Mouse (Mus musculus) heart, postnatal 0 days (tissue): ENCODE measurements around the gene Lurap1.

ENCODE experiments used
- CTCF ChIP-seq: IDR thresholded peaks from 2 replicates; pipeline ENCODE4 v1.5.1; 2016; ENCODE audit warnings: antibody characterized with exemption, control low read depth, low read depth
- EP300 ChIP-seq: IDR thresholded peaks from 2 replicates; pipeline ENCODE4 v1.6.1; 2016; ENCODE audit warnings: antibody characterized with exemption, low read depth

DNA sequence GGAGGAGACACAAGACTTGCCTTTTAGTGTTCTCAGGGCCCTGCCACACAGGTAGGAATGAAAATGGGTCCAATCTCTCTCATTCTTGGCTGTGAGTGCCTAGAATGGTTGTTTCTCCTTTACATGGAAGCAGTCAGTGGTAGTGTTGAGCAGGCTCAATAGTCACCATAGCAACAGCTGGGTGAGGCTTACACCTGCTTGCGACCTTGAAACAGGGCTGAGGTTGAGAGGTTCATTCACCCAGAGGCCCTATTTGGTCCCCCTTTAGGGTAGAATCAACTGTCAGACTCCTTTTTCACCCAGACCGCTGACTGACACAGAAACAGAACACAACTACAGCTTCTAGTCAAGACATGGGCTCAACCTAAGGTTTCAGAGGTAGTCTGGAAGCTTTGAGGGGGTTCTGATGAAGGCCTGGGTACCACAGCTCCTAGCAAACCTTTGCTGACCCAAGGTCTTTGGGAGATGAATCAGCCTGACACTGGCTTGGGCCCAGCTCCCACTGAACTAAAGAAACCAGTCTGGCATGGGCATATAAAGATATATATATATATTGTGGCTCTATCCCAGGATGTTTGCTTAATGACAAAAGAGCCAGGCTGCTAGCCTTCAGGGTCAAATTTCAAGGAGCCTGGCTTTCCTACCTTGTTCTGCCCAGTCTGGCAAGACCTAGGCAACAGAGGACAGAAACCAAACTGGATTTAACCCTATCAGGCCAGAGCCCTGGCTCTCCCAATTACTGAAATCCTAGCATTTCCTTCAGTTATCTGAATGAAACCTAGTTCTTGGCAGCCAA is 13.8 kb upstream of the Lurap1 start:
- TF ChIP-seq CTCF (no peak), EP300 (no peak)
